Mouse (Mus musculus) bone marrow, adult 2 months (tissue): ENCODE measurements around the gene Trpv6. TPM values are rescaled to one million over a fixed set of nuclear protein-coding genes. Genes with fewer than 3 reads are reported as not detected.
A peak's percentile ranks its signal among the peaks of the same experiment; 100 is the strongest.

Source experiments
- H3K27ac ChIP-seq: fragments of 200-500 bp; 2 replicates; pipeline ENCODE4 v1.5.1; 2012; ENCODE audit warnings: low read depth, mild to moderate bottlenecking, control low read depth, inconsistent platforms, low read length; ENCODE audit not compliant: control insufficient read depth, poor library complexity, insufficient read depth
- H3K4me1 ChIP-seq: fragments of 200-500 bp; 2 replicates; pipeline ENCODE4 v1.6.1; 2011; ENCODE audit warnings: low read length; ENCODE audit not compliant: control insufficient read depth, insufficient read depth
- H3K4me3 ChIP-seq: fragments of 200-500 bp; replicated peaks from 2 replicates; pipeline ENCODE3; 2011; ENCODE audit warnings: mild to moderate bottlenecking, low read depth, low read length, control low read depth; ENCODE audit not compliant: control insufficient read depth
- CTCF ChIP-seq: fragments of 200-500 bp; IDR thresholded peaks from 2 replicates; pipeline ENCODE4 v1.5.1; 2011; ENCODE audit warnings: low read length, control low read depth; ENCODE audit not compliant: control insufficient read depth, insufficient read depth
- POLR2A ChIP-seq: fragments of 200-500 bp; IDR thresholded peaks from 2 replicates; pipeline ENCODE4 v1.6.1; 2011; ENCODE audit warnings: low read depth, mild to moderate bottlenecking, control low read depth, low read length, borderline replicate concordance; ENCODE audit not compliant: control insufficient read depth
- WGBS: fragments of 180-500 bp; shearing (Covaris S2); methylation state at CpG from one replicate; pipeline ENCODE4 v1.1.7; 2018; 5-methylcytosine and 5-hydroxymethylcytosine counted together
- polyA plus RNA-seq: library from polyadenylated mRNA; stranded (reverse); fragments of >200 nt; gene quantifications from 2 replicates; pipeline ENCODE4 v1.2.4, GENCODE M21; 2011; ENCODE audit warnings: low replicate concordance; ENCODE audit not compliant: missing spikeins, insufficient read depth, insufficient read length

Trpv6 gene
- polyA plus RNA-seq, 1 experiment, result not detected

GRCm38 (mm10) chr6:41637393-41637792 is 1.2 kb upstream of the Trpv6 start:
- Histone ChIP-seq H3K27ac (no peak overlapping the region), H3K4me3 (no peak overlapping the region), H3K4me1 (no peaks in the 10 kb centered on the region)
- no peak for TF ChIP-seq POLR2A
- TF ChIP-seq CTCF, result no peak
- WGBS, result 65% methylated on average over 1 of the region's 1 CpGs

GRCm38 (mm10) chr6:41635211-41635610 is 994 bp downstream of the Trpv6 start:
- H3K4me1 ChIP-seq, result no peaks in the 10 kb centered on the region
- no peak overlapping the region for H3K27ac ChIP-seq
- H3K4me3 ChIP-seq, result no peak overlapping the region
- no peak for TF ChIP-seq POLR2A
- no peak for TF ChIP-seq CTCF
- WGBS, result 50% methylated on average over 1 of the region's 1 CpGs

DNA sequence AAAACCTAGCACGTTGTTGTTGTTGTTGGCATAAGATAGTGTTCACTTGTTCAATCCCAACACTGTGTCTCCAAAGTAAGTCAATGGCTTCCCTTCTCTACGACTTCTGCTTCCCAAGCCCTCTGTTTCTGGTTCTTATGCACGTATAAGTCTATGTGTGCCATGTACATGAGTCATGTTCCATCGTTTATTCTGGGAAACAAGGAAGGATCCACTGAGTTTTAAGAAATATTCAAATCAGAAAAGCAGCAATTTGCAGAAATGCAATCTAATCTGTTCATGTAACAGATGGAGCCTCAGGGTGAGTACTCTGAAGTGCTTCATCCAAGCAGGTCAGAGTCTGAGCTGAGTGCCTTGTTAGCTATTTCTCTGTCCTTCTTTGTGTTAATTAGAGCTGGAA is 4.7 kb downstream of the Trpv6 start:
- Histone ChIP-seq H3K4me1 (no peaks in the 10 kb centered on the region), H3K4me3 (no peak overlapping the region), H3K27ac (no peak overlapping the region)
- WGBS, result 80% methylated on average over 4 of the region's 4 CpGs
- no peak for TF ChIP-seq POLR2A
- TF ChIP-seq CTCF, result no peak

DNA sequence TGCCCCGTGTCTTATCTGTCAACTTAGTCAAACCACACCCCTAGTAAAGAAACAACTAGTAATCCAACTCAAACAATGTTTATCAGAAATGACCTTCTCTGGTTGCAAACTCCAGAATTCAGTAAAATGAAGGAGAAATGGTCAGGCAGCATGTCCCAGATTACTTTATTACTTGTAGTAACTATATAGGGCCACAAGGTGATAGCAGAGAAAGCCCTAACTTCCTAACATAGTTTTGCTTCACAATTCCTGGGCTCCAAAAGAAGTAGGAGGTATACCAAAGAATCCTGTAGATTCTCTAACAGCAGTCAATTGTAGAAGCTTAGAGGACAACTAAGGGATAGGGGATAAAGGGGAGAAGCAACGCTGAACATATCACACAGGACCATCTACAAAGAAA is 5.4 kb downstream of the Trpv6 start:
- Histone ChIP-seq H3K4me1 (no peaks in the 10 kb centered on the region), H3K27ac (no peak overlapping the region), H3K4me3 (no peak overlapping the region)
- TF ChIP-seq POLR2A (no peak), CTCF (no peak)
- WGBS, result 63% methylated on average over 2 of the region's 2 CpGs

GRCm38 (mm10) chr6:41628180-41628579 is 8.0 kb downstream of the Trpv6 start:
- Histone ChIP-seq H3K27ac (no peak overlapping the region), H3K4me3 (no peak overlapping the region), H3K4me1 (no peaks in the 10 kb centered on the region)
- TF ChIP-seq CTCF (no peak), POLR2A (no peak)
- WGBS, result 4% methylated on average over 1 of the region's 1 CpGs

GRCm38 (mm10) chr6:41622661-41623060 is 13.5 kb downstream of the Trpv6 start:
- TF ChIP-seq CTCF (peak; percentile 65), POLR2A (no peak)
- Histone ChIP-seq H3K4me1 (no peaks in the 10 kb centered on the region), H3K4me3 (no peak overlapping the region), H3K27ac (no peak overlapping the region)
- 67% methylated on average over 9 of the region's 9 CpGs for WGBS

- Histone ChIP-seq H3K27ac (no peak overlapping the region), H3K4me3 (no peak overlapping the region), H3K4me1 (no peaks in the 10 kb centered on the region)
- WGBS, result 65% methylated on average over 12 of the region's 12 CpGs
- TF ChIP-seq CTCF, result no peak
- TF ChIP-seq POLR2A, result no peak
These were observed 14.8 kb downstream of the Trpv6 start for GRCm38 (mm10) chr6:41621241-41621990.

GRCm38 (mm10) chr6:41620173-41620798 is 15.9 kb downstream of the Trpv6 start:
- Histone ChIP-seq H3K4me3 (no peak overlapping the region), H3K27ac (no peak overlapping the region), H3K4me1 (no peaks in the 10 kb centered on the region)
- WGBS, result 91% methylated on average over 9 of the region's 9 CpGs
- TF ChIP-seq CTCF (no peak), POLR2A (no peak)

GRCm38 (mm10) chr6:41607637-41608036 is 28.6 kb downstream of the Trpv6 start:
- Histone ChIP-seq H3K4me1 (no peaks in the 10 kb centered on the region), H3K27ac (no peak overlapping the region), H3K4me3 (no peak overlapping the region)
- WGBS, result 79% methylated on average over 5 of the region's 5 CpGs
- TF ChIP-seq CTCF (no peak), POLR2A (no peak)
